Mouse (Mus musculus): ENCODE data around the gene Nol10. TPM values are rescaled to one million over a fixed set of nuclear protein-coding genes. Genes with fewer than 3 reads are reported as not detected.
"Not testable (repeated sequence)": the region's sequence is repeated elsewhere in the genome, so short reads cannot be mapped to it uniquely, and the experiment has no call there.

Gene Nol10
- polyA plus RNA-seq, 1 experiment: 13.2 TPM

GRCm38 (mm10) chr12:17469869-17470268, 121.6 kb downstream of the Nol10 start:
- no peak overlapping the region for H3ac ChIP-seq (ENCODE audit: control insufficient read depth, insufficient read length)
- H3K4me3 ChIP-seq: no peak overlapping the region
- H3K27me3 ChIP-seq (ENCODE audit: control insufficient read depth, insufficient read depth, insufficient read length): peaks cover 3% of the 10 kb centered on the region
- H3K79me2 ChIP-seq (ENCODE audit: control insufficient read depth, insufficient read depth): no peaks in the 10 kb centered on the region
- no peak overlapping the region for H3K4me2 ChIP-seq (ENCODE audit: low read depth)
- no peak for TF ChIP-seq POLR2AphosphoS2 (IDR thresholded peaks at IDR 0.05; ENCODE audit: insufficient read length, low read depth)
- no peak for TF ChIP-seq REST (IDR thresholded peaks at IDR 0.05; ENCODE audit: insufficient read depth, insufficient read length)
- no peak for TF ChIP-seq MYOD1 (IDR thresholded peaks at IDR 0.05; ENCODE audit: control insufficient read depth in 1 of 3, insufficient read length in 2 of 3, low read depth in 2 of 3)
- TF ChIP-seq USF1 (IDR thresholded peaks at IDR 0.05; ENCODE audit: low read depth): no peak
- TF ChIP-seq CEBPB (IDR thresholded peaks at IDR 0.05; ENCODE audit: insufficient read depth, poor library complexity, severe bottlenecking): no peak
- no peak for TF ChIP-seq MAX (IDR thresholded peaks at IDR 0.05; ENCODE audit: low read depth)
- no peak for TF ChIP-seq TCF3 (IDR thresholded peaks at IDR 0.05; ENCODE audit: insufficient read length, low read depth)
- no peak for TF ChIP-seq MYOG (IDR thresholded peaks at IDR 0.05; ENCODE audit: control insufficient read depth in 1 of 3, insufficient read depth in 1 of 3, insufficient read length in 2 of 3, low read depth in 2 of 3)
- TF ChIP-seq TCF12 (IDR thresholded peaks at IDR 0.05; ENCODE audit: insufficient read depth, poor library complexity, severe bottlenecking): no peak
- TF ChIP-seq POLR2A (IDR thresholded peaks at IDR 0.05; ENCODE audit: insufficient read length, low read depth): no peak
- no peak for TF ChIP-seq E2F4 (IDR thresholded peaks at IDR 0.05; ENCODE audit: insufficient read depth)
- no peak for TF ChIP-seq SRF (IDR thresholded peaks at IDR 0.05; ENCODE audit: control insufficient read depth, insufficient read length, low read depth)
- H3K36me3 ChIP-seq (ENCODE audit: control insufficient read depth, insufficient read depth): no peaks in the 10 kb centered on the region

GRCm38 (mm10) chr12:17470528-17470927, 122.3 kb downstream of the Nol10 start:
- not testable (repeated sequence) for H3ac ChIP-seq (ENCODE audit: control insufficient read depth, insufficient read length); H3K4me3 ChIP-seq; H3K27me3 ChIP-seq (ENCODE audit: control insufficient read depth, insufficient read depth, insufficient read length); H3K36me3 ChIP-seq (ENCODE audit: control insufficient read depth, insufficient read depth); H3K4me2 ChIP-seq (ENCODE audit: low read depth); H3K79me2 ChIP-seq (ENCODE audit: control insufficient read depth, insufficient read depth)

DNA sequence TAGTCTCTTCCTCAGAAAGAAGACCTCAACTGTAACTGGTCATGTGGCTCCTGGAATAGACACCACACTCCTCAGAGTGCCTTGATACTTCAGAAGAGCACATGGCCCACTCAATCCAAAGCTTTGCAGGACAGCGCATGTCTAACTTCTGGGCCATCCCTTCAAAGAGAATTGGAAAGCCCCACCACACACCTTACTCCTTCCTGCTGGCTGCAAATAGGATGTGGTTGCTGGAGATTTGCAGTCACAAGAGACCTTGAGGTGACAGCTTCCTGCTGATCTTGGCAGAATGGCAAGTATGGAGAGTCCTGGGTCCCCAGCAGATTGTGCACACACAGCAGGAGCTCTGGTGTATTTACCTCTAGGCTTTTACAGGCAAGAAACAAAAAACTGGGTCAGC, 123.1 kb downstream of the Nol10 start:
- no peak overlapping the region for H3ac ChIP-seq (ENCODE audit: control insufficient read depth, insufficient read length)
- no peak for TF ChIP-seq TCF12 (IDR thresholded peaks at IDR 0.05; ENCODE audit: insufficient read depth, poor library complexity, severe bottlenecking)
- TF ChIP-seq POLR2AphosphoS2 (IDR thresholded peaks at IDR 0.05; ENCODE audit: insufficient read length, low read depth): no peak
- no peak for TF ChIP-seq USF1 (IDR thresholded peaks at IDR 0.05; ENCODE audit: low read depth)
- TF ChIP-seq REST (IDR thresholded peaks at IDR 0.05; ENCODE audit: insufficient read depth, insufficient read length): no peak
- no peak for TF ChIP-seq SRF (IDR thresholded peaks at IDR 0.05; ENCODE audit: control insufficient read depth, insufficient read length, low read depth)
- H3K36me3 ChIP-seq (ENCODE audit: control insufficient read depth, insufficient read depth): no peaks in the 10 kb centered on the region
- H3K4me2 ChIP-seq (ENCODE audit: low read depth): no peak overlapping the region
- no peaks in the 10 kb centered on the region for H3K79me2 ChIP-seq (ENCODE audit: control insufficient read depth, insufficient read depth)
- H3K4me3 ChIP-seq: no peak overlapping the region
- H3K27me3 ChIP-seq (ENCODE audit: control insufficient read depth, insufficient read depth, insufficient read length): peaks cover 10% of the 10 kb centered on the region

GRCm38 (mm10) chr12:17473128-17473527, 124.9 kb downstream of the Nol10 start:
- H3K4me2 ChIP-seq (ENCODE audit: low read depth): no peak overlapping the region
- H3K79me2 ChIP-seq (ENCODE audit: control insufficient read depth, insufficient read depth): no peaks in the 10 kb centered on the region
- H3K36me3 ChIP-seq (ENCODE audit: control insufficient read depth, insufficient read depth): no peaks in the 10 kb centered on the region
- H3K27me3 ChIP-seq (ENCODE audit: control insufficient read depth, insufficient read depth, insufficient read length): peaks cover 10% of the 10 kb centered on the region
- H3K4me3 ChIP-seq: no peak overlapping the region
- TF ChIP-seq MAX (IDR thresholded peaks at IDR 0.05; ENCODE audit: low read depth) (no peak), USF1 (IDR thresholded peaks at IDR 0.05; ENCODE audit: low read depth) (no peak), REST (IDR thresholded peaks at IDR 0.05; ENCODE audit: insufficient read depth, insufficient read length) (no peak), POLR2A (IDR thresholded peaks at IDR 0.05; ENCODE audit: insufficient read length, low read depth) (no peak), POLR2AphosphoS2 (IDR thresholded peaks at IDR 0.05; ENCODE audit: insufficient read length, low read depth) (no peak), E2F4 (IDR thresholded peaks at IDR 0.05; ENCODE audit: insufficient read depth) (no peak), MYOG (IDR thresholded peaks at IDR 0.05; ENCODE audit: control insufficient read depth in 1 of 3, insufficient read depth in 1 of 3, insufficient read length in 2 of 3, low read depth in 2 of 3) (no peak), TCF3 (IDR thresholded peaks at IDR 0.05; ENCODE audit: insufficient read length, low read depth) (no peak), MYOD1 (IDR thresholded peaks at IDR 0.05; ENCODE audit: control insufficient read depth in 1 of 3, insufficient read length in 2 of 3, low read depth in 2 of 3) (no peak), SRF (IDR thresholded peaks at IDR 0.05; ENCODE audit: control insufficient read depth, insufficient read length, low read depth) (no peak), TCF12 (IDR thresholded peaks at IDR 0.05; ENCODE audit: insufficient read depth, poor library complexity, severe bottlenecking) (no peak), CEBPB (IDR thresholded peaks at IDR 0.05; ENCODE audit: insufficient read depth, poor library complexity, severe bottlenecking) (no peak)
- H3ac ChIP-seq (ENCODE audit: control insufficient read depth, insufficient read length): no peak overlapping the region

GRCm38 (mm10) chr12:17473862-17474261, 125.6 kb downstream of the Nol10 start:
- no peaks in the 10 kb centered on the region for H3K79me2 ChIP-seq (ENCODE audit: control insufficient read depth, insufficient read depth)
- no peak overlapping the region for H3K4me2 ChIP-seq (ENCODE audit: low read depth)
- no peak for TF ChIP-seq MYOG (IDR thresholded peaks at IDR 0.05; ENCODE audit: control insufficient read depth in 1 of 3, insufficient read depth in 1 of 3, insufficient read length in 2 of 3, low read depth in 2 of 3)
- no peak for TF ChIP-seq E2F4 (IDR thresholded peaks at IDR 0.05; ENCODE audit: insufficient read depth)
- no peak for TF ChIP-seq CEBPB (IDR thresholded peaks at IDR 0.05; ENCODE audit: insufficient read depth, poor library complexity, severe bottlenecking)
- TF ChIP-seq TCF12 (IDR thresholded peaks at IDR 0.05; ENCODE audit: insufficient read depth, poor library complexity, severe bottlenecking): no peak
- TF ChIP-seq POLR2AphosphoS2 (IDR thresholded peaks at IDR 0.05; ENCODE audit: insufficient read length, low read depth): no peak
- no peak for TF ChIP-seq TCF3 (IDR thresholded peaks at IDR 0.05; ENCODE audit: insufficient read length, low read depth)
- TF ChIP-seq POLR2A (IDR thresholded peaks at IDR 0.05; ENCODE audit: insufficient read length, low read depth): no peak
- no peak for TF ChIP-seq SRF (IDR thresholded peaks at IDR 0.05; ENCODE audit: control insufficient read depth, insufficient read length, low read depth)
- no peak for TF ChIP-seq MYOD1 (IDR thresholded peaks at IDR 0.05; ENCODE audit: control insufficient read depth in 1 of 3, insufficient read length in 2 of 3, low read depth in 2 of 3)
- H3K27me3 ChIP-seq (ENCODE audit: control insufficient read depth, insufficient read depth, insufficient read length): peaks cover 10% of the 10 kb centered on the region
- H3K4me3 ChIP-seq: no peak overlapping the region
- no peak overlapping the region for H3ac ChIP-seq (ENCODE audit: control insufficient read depth, insufficient read length)
- no peaks in the 10 kb centered on the region for H3K36me3 ChIP-seq (ENCODE audit: control insufficient read depth, insufficient read depth)
